Mouse (Mus musculus): ENCODE data around the gene Metrnl. TPM values are rescaled to one million over a fixed set of nuclear protein-coding genes. Genes with fewer than 3 reads are reported as not detected.
A peak's percentile ranks its signal among the peaks of the same experiment; 100 is the strongest.

Gene Metrnl
- polyA plus RNA-seq, 2 experiments: 2.1 to 3.4 TPM

DNA sequence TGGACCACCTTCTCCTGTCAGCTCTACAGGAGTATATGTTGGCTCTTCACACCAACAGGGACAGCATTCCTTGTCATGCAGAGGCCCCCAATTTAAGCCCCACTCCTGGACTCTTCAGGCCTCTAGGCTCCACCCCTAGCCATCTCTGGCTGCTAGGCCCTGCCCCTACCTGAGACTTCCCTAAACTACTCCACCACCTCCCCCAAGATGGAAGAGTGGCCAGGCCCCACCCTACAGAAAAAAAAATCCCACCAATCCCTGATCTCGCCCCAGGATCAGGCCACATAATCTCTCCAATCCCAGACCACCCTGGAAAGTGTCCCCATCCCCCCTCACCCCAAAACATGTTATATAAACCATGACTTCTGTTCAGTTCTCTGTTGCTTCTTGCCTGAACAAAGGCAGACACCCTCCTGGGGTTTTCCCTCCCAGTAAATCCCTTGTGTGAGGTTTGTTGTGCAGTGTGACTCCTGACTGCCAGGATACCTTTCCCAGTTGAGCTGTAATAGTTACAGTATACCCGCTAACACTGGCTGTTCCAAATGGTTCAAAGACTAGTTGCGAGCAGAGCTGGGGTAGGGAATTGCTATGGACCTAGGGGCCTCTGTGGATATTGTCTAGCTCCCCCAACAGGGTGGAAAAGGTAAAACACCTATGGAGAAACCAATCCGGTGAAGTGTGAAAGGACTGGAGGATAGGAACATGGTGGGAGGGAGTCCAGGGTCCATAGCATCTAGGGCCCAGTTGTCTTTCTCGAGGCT is 5.9 kb upstream of the Metrnl start:
- no peak for ATAC-seq (ENCODE audit: insufficient read depth)
- Histone ChIP-seq H3K4me2 (ENCODE audit: low read depth) (no peak overlapping the region), H3K4me3 (ENCODE audit: insufficient read depth in 1 of 2, low read depth in 2 of 2, low read length in 2 of 2) (no peak overlapping the region), H3K36me3 (replicated peaks; ENCODE audit: control insufficient read depth, insufficient read depth, low read depth) (no peaks in the 10 kb centered on the region), H3K9me3 (ENCODE audit: control insufficient read depth, low read length) (no peaks in the 10 kb centered on the region), H3K4me1 (replicated peaks; ENCODE audit: control insufficient read depth in 2 of 2, insufficient read depth in 2 of 2, low read length in 1 of 2) (no peaks in the 10 kb centered on the region), H3K27me3 (ENCODE audit: control insufficient read depth, insufficient read depth, low read length) (no peaks in the 10 kb centered on the region; the same call in 1 of the 2 replicates), H3K9ac (replicated peaks) (no peak overlapping the region), H3K27ac (no peak overlapping the region)
- DNase-seq (ENCODE audit: low read depth in 3 of 3, low spot score in 3 of 3): no peak
- TF ChIP-seq CTCF (IDR thresholded peaks at IDR 0.05; ENCODE audit: low read depth) (peak; percentile 22; the same call in 1 of the 2 replicates), EP300 (IDR thresholded peaks at IDR 0.05; ENCODE audit: low read depth) (no peak)
- 53% methylated on average over 5 of the region's 5 CpGs for WGBS (ENCODE audit: insufficient replicate concordance)

DNA sequence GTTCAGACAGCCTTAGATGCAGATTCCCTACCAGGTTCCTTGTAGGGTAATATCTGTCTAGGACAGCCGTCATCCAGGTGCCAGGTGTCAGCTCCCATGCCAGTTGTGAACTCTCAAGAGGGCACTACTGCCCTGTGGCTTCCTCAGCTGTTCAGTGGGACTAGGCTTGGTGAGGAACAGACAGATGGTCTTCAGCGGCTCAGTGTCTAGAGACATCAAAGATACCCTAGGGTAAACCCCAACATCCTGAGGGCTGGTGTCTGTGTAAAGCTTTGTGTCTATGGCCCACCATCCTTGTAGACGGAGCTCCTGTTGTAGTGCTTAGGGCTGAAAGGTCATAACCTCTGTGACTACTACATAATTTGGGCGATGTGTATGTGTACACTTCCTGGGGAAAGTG is 4.1 kb upstream of the Metrnl start:
- WGBS (ENCODE audit: insufficient replicate concordance): 62% methylated on average over 4 of the region's 4 CpGs
- no peaks in the 10 kb centered on the region for H3K36me3 ChIP-seq (replicated peaks; ENCODE audit: control insufficient read depth, insufficient read depth, low read depth)
- H3K9ac ChIP-seq (replicated peaks): no peak overlapping the region
- no peak overlapping the region for H3K27ac ChIP-seq
- H3K4me2 ChIP-seq (ENCODE audit: low read depth): no peak overlapping the region
- no peak for TF ChIP-seq CTCF (IDR thresholded peaks at IDR 0.05; ENCODE audit: low read depth)
- TF ChIP-seq EP300 (IDR thresholded peaks at IDR 0.05; ENCODE audit: low read depth): no peak
- no peak for DNase-seq (ENCODE audit: low read depth in 3 of 3, low spot score in 3 of 3)
- peaks cover 6% of the 10 kb centered on the region for H3K27me3 ChIP-seq (ENCODE audit: control insufficient read depth, insufficient read depth, low read length)
- no peaks in the 10 kb centered on the region for H3K9me3 ChIP-seq (ENCODE audit: control insufficient read depth, low read length)
- ATAC-seq (ENCODE audit: insufficient read depth): no peak
- H3K4me3 ChIP-seq (ENCODE audit: insufficient read depth in 1 of 2, low read depth in 2 of 2, low read length in 2 of 2): no peak overlapping the region
- no peaks in the 10 kb centered on the region for H3K4me1 ChIP-seq (replicated peaks; ENCODE audit: control insufficient read depth in 2 of 2, insufficient read depth in 2 of 2, low read length in 1 of 2)

DNA sequence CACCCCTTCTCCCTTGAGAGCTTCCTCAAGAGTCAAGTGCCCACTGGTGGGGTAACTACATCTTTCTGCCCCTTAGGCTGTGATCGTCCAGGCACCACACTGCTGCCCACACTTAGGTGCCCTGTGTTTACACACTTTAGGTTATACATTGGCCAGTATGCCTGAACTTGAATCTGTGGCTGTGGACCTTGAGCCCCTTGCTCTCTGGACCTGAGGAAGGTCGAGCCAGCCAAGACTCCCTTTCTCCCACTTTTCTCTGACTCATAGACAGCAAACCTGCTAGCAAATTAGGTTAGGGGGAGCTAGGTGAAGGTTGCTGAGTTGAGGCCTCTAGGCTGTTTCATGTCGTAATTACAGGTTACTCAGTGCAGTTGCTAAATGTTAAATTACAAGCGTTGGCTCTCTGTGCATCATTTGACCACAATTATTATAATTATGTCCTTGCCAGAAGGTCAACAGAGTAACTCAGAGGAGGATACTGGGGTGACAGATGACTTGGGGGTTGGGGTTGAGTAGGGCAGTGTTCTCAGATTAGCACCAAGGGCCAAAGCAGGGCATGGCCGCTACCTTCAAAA is 2.9 kb upstream of the Metrnl start:
- Histone ChIP-seq H3K9ac (replicated peaks) (no peak overlapping the region), H3K36me3 (replicated peaks; ENCODE audit: control insufficient read depth, insufficient read depth, low read depth) (no peaks in the 10 kb centered on the region), H3K4me3 (ENCODE audit: insufficient read depth in 1 of 2, low read depth in 2 of 2, low read length in 2 of 2) (no peak overlapping the region), H3K27me3 (ENCODE audit: control insufficient read depth, insufficient read depth, low read length) (peaks cover 18% of the 10 kb centered on the region), H3K27ac (no peak overlapping the region), H3K4me2 (ENCODE audit: low read depth) (no peak overlapping the region), H3K9me3 (ENCODE audit: control insufficient read depth, low read length) (no peaks in the 10 kb centered on the region), H3K4me1 (replicated peaks; ENCODE audit: control insufficient read depth in 2 of 2, insufficient read depth in 2 of 2, low read length in 1 of 2) (no peaks in the 10 kb centered on the region)
- no peak for TF ChIP-seq CTCF (IDR thresholded peaks at IDR 0.05; ENCODE audit: low read depth)
- no peak for TF ChIP-seq EP300 (IDR thresholded peaks at IDR 0.05; ENCODE audit: low read depth)
- no peak for ATAC-seq (ENCODE audit: insufficient read depth)
- 59% methylated on average over 5 of the region's 5 CpGs for WGBS (ENCODE audit: insufficient replicate concordance)
- no peak for DNase-seq (ENCODE audit: low read depth in 3 of 3, low spot score in 3 of 3)

DNA sequence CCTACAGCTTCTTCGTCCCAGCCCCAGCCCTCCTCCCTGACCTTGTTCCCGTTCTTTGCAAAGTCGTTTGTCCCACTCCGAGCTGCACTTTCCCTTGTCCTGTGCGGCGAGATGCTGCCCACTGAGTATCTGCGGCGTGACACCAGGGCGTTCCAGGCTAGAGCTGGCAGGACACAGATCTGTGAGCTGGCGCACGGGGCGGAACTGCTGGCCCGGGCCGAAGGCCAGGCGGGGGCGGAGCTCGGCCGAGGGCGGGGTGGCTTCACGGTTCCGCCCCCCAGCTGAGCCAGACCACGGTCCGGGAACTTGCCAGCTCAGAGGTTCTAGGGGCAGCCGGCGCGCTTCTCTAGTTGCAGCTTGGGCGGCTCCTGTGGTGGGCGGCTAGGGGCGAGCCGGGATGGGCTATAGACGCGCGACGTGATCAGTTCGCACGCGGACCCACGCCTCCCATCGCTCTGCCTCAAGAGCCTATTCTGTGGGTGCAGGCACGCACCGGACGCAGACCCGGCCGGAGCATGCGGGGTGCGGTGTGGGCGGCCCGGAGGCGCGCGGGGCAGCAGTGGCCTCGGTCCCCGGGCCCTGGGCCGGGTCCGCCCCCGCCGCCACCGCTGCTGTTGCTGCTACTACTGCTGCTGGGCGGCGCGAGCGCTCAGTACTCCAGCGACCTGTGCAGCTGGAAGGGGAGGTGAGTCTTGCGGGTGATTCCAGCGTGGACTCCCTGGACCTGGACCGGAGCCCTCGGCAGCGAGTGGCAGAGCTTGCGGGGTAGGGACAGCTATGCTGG is 959 bp downstream of the Metrnl start:
- Histone ChIP-seq H3K4me1 (replicated peaks; ENCODE audit: control insufficient read depth in 2 of 2, insufficient read depth in 2 of 2, low read length in 1 of 2) (no peaks in the 10 kb centered on the region), H3K27me3 (ENCODE audit: control insufficient read depth, insufficient read depth, low read length) (peaks cover 31% of the 10 kb centered on the region), H3K27ac (no peak overlapping the region), H3K9ac (replicated peaks) (no peak overlapping the region; the same call in 1 of the 2 replicates), H3K4me3 (ENCODE audit: insufficient read depth in 1 of 2, low read depth in 2 of 2, low read length in 2 of 2) (peak overlapping the region; percentile 49 to 57), H3K36me3 (replicated peaks; ENCODE audit: control insufficient read depth, insufficient read depth, low read depth) (no peaks in the 10 kb centered on the region), H3K9me3 (ENCODE audit: control insufficient read depth, low read length) (no peaks in the 10 kb centered on the region), H3K4me2 (ENCODE audit: low read depth) (peak overlapping the region; percentile 70)
- peak; percentile 35 to 41 (median 37) for DNase-seq (ENCODE audit: low read depth in 3 of 3, low spot score in 3 of 3)
- TF ChIP-seq CTCF (IDR thresholded peaks at IDR 0.05; ENCODE audit: low read depth) (no peak), EP300 (IDR thresholded peaks at IDR 0.05; ENCODE audit: low read depth) (no peak)
- WGBS (ENCODE audit: insufficient replicate concordance): under 1% methylated on average over 69 of the region's 69 CpGs
- ATAC-seq (ENCODE audit: insufficient read depth): peak; percentile 79
